Mouse (Mus musculus) MEL (cell line): ENCODE measurements around the gene Ube2e3. TPM values are rescaled to one million over a fixed set of nuclear protein-coding genes. Genes with fewer than 3 reads are reported as not detected.

Experiments
- DNase-seq: peaks from one replicate; pipeline ENCODE4 v3.0.0; 2011; ENCODE audit warnings: low read depth, low spot score
- H3K27ac ChIP-seq: 2 replicates; pipeline ENCODE4 v1.5.1; 2012; ENCODE audit warnings: low read depth, mild to moderate bottlenecking, control low read depth, low read length, moderate library complexity; ENCODE audit not compliant: control insufficient read depth
- H3K27me3 ChIP-seq, 2 experiments: fragments of 150-350 bp in 1 of 2; sonication (generic) in 1 of 2; 2 replicates each; pipeline ENCODE4 v1.6.1; 2012; ENCODE audit warnings: low read length in 2 of 2, mild to moderate bottlenecking in 2 of 2, improper control_type of control experiment in 1 of 2, moderate library complexity in 1 of 2; ENCODE audit not compliant: insufficient read depth in 2 of 2, control insufficient read depth in 1 of 2
- H3K36me3 ChIP-seq, 2 experiments: 2 replicates each; pipeline ENCODE4 v1.6.1; 2012 to 2014; ENCODE audit warnings: low read length in 2 of 2, improper control_type of control experiment in 1 of 2, inconsistent platforms in 1 of 2, mild to moderate bottlenecking in 1 of 2; ENCODE audit not compliant: insufficient read depth in 2 of 2, control insufficient read depth in 1 of 2
- H3K4me1 ChIP-seq, 2 experiments: fragments of 150-350 bp in 1 of 2; sonication (generic) in 1 of 2; 2 replicates each; pipeline ENCODE4 v1.6.1; 2012; ENCODE audit warnings: low read length in 2 of 2, improper control_type of control experiment in 1 of 2, mild to moderate bottlenecking in 1 of 2; ENCODE audit not compliant: insufficient read depth in 2 of 2, control insufficient read depth in 1 of 2
- H3K4me3 ChIP-seq, 2 experiments: fragments of 150-350 bp in 1 of 2; sonication (generic) in 1 of 2; 2 replicates each; pipeline ENCODE4 v1.5.1; 2012; ENCODE audit warnings: low read depth in 2 of 2, low read length in 2 of 2, mild to moderate bottlenecking in 2 of 2, moderate library complexity in 2 of 2, control low read depth in 1 of 2, improper control_type of control experiment in 1 of 2; ENCODE audit not compliant: control insufficient read depth in 1 of 2, insufficient read depth in 1 of 2
- H3K79me2 ChIP-seq: 2 replicates; pipeline ENCODE4 v1.6.1; 2012; ENCODE audit warnings: mild to moderate bottlenecking, low read length, moderate library complexity; ENCODE audit not compliant: control insufficient read depth, poor library complexity, insufficient read depth
- H3K9ac ChIP-seq: 2 replicates; pipeline ENCODE4 v1.6.1; 2012; ENCODE audit warnings: low read depth, mild to moderate bottlenecking, control low read depth, low read length, moderate library complexity; ENCODE audit not compliant: control insufficient read depth, poor library complexity, severe bottlenecking
- H3K9me3 ChIP-seq: fragments of 150-350 bp; sonication (generic); replicated peaks from 2 replicates; pipeline ENCODE4 v1.6.1; 2012; ENCODE audit warnings: mild to moderate bottlenecking, low read length, improper control_type of control experiment, moderate library complexity; ENCODE audit not compliant: insufficient read depth
- BHLHE40 ChIP-seq: IDR thresholded peaks from 2 replicates; pipeline ENCODE4 v1.6.1; 2012; ENCODE audit warnings: low read depth, mild to moderate bottlenecking, inconsistent platforms, low read length, improper control_type of control experiment, borderline replicate concordance
- CTCF ChIP-seq, 3 experiments: IDR thresholded peaks in 2 of 3; conservative IDR thresholded peaks in 1 of 3; 2 replicates each; pipeline ENCODE4 v1.5.1; 2011 to 2012; ENCODE audit warnings: low read length in 3 of 3, low read depth in 2 of 3, mild to moderate bottlenecking in 2 of 3, improper control_type of control experiment in 1 of 3, inconsistent platforms in 1 of 3, mixed read lengths in 1 of 3, moderate library complexity in 1 of 3; ENCODE audit not compliant: control insufficient read depth in 1 of 3, insufficient read depth in 1 of 3, poor library complexity in 1 of 3, severe bottlenecking in 1 of 3
- ELF1 ChIP-seq: IDR thresholded peaks from 2 replicates; pipeline ENCODE4 v1.6.1; 2014; ENCODE audit warnings: low read depth, mild to moderate bottlenecking, inconsistent platforms, low read length, improper control_type of control experiment, moderate library complexity
- EP300 ChIP-seq, 2 experiments: IDR thresholded peaks; 2 replicates each; pipeline ENCODE4 v1.6.1; 2011; ENCODE audit warnings: improper control_type of control experiment in 2 of 2, low read length in 2 of 2, low read depth in 1 of 2, mild to moderate bottlenecking in 1 of 2
- ETS1 ChIP-seq: IDR thresholded peaks from 2 replicates; pipeline ENCODE4 v1.6.1; 2012; ENCODE audit warnings: low read depth, mild to moderate bottlenecking, inconsistent platforms, low read length, improper control_type of control experiment, moderate library complexity
- GABPA ChIP-seq: IDR thresholded peaks from 2 replicates; pipeline ENCODE4 v1.6.1; 2012; ENCODE audit warnings: low read depth, mild to moderate bottlenecking, inconsistent platforms, low read length, improper control_type of control experiment, moderate library complexity
- HCFC1 ChIP-seq: IDR thresholded peaks from 2 replicates; pipeline ENCODE4 v1.6.1; 2012; ENCODE audit warnings: low read depth, mild to moderate bottlenecking, inconsistent platforms, low read length, improper control_type of control experiment, moderate library complexity
- JUND ChIP-seq: IDR thresholded peaks from 2 replicates; pipeline ENCODE4 v1.6.1; 2011; ENCODE audit warnings: low read depth, mild to moderate bottlenecking, improper control_type of control experiment, low read length
- MAFK ChIP-seq: IDR thresholded peaks from 2 replicates; pipeline ENCODE4 v1.6.1; 2011; ENCODE audit warnings: low read depth, mild to moderate bottlenecking, low read length, improper control_type of control experiment, borderline replicate concordance
- MEF2A ChIP-seq: IDR thresholded peaks from 2 replicates; pipeline ENCODE4 v1.6.1; 2014; ENCODE audit warnings: low read depth, mild to moderate bottlenecking, inconsistent platforms, low read length, improper control_type of control experiment; ENCODE audit not compliant: poor library complexity, insufficient replicate concordance, severe bottlenecking; ENCODE audit errors: extremely low read depth
- POLR2AphosphoS5 ChIP-seq: IDR thresholded peaks from 2 replicates; pipeline ENCODE4 v1.6.1; 2012; ENCODE audit warnings: low read depth, borderline replicate concordance, mild to moderate bottlenecking, inconsistent platforms, low read length, moderate library complexity, mixed read lengths
- RAD21 ChIP-seq: IDR thresholded peaks from 2 replicates; pipeline ENCODE4 v1.6.1; 2011; ENCODE audit warnings: mild to moderate bottlenecking, low read depth, low read length, improper control_type of control experiment
- RCOR1 ChIP-seq: IDR thresholded peaks from 2 replicates; pipeline ENCODE4 v1.6.1; 2012; ENCODE audit warnings: low read depth, mild to moderate bottlenecking, inconsistent platforms, low read length, improper control_type of control experiment
- SIN3A ChIP-seq: IDR thresholded peaks from 2 replicates; pipeline ENCODE4 v1.6.1; 2012; ENCODE audit warnings: low read length, improper control_type of control experiment, inconsistent platforms
- SMC3 ChIP-seq: IDR thresholded peaks from 2 replicates; pipeline ENCODE4 v1.6.1; 2011; ENCODE audit warnings: low read depth, low read length, improper control_type of control experiment
- TBP ChIP-seq: IDR thresholded peaks from 2 replicates; pipeline ENCODE4 v1.8.0; 2011; ENCODE audit warnings: low read depth, low read length, improper control_type of control experiment
- TCF12 ChIP-seq: IDR thresholded peaks from 2 replicates; pipeline ENCODE4 v1.6.1; 2014; ENCODE audit warnings: low read depth, mild to moderate bottlenecking, inconsistent platforms, low read length, improper control_type of control experiment, moderate library complexity
- USF2 ChIP-seq, 2 experiments: IDR thresholded peaks; 2 replicates each; pipeline ENCODE4 v1.6.1; 2011 to 2012; ENCODE audit warnings: improper control_type of control experiment in 2 of 2, low read length in 2 of 2, borderline replicate concordance in 1 of 2, inconsistent platforms in 1 of 2, low read depth in 1 of 2, mild to moderate bottlenecking in 1 of 2; ENCODE audit not compliant: insufficient read depth in 1 of 2
- ZKSCAN1 ChIP-seq: IDR thresholded peaks from 2 replicates; pipeline ENCODE4 v1.6.1; 2012; ENCODE audit warnings: low read depth, mild to moderate bottlenecking, inconsistent platforms, low read length, improper control_type of control experiment, moderate library complexity
- polyA plus RNA-seq, 2 experiments: library from polyadenylated mRNA; stranded (reverse) in 1 of 2; unstranded in 1 of 2; fragments of >175 nt in 1 of 2; fragments of >200 nt in 1 of 2; gene quantifications; 2 replicates each; pipeline versions ENCODE4 v1.2.1 to v1.2.4; 2012; ENCODE audit warnings: low replicate concordance in 2 of 2, low read depth in 1 of 2; ENCODE audit not compliant: insufficient read length in 2 of 2, insufficient read depth in 1 of 2, missing spikeins in 1 of 2
- total RNA-seq: library from RNA; depleted of rRNA; stranded (reverse); fragments of 300-350 nt; gene quantifications from 2 replicates; pipeline ENCODE4 v1.2.3, GENCODE M21; 2012; rRNA removed

Ube2e3 gene
- total RNA-seq (41.9 and 49.4 TPM in 2 replicates), polyA plus RNA-seq (100 to 1,000 TPM in 1 of 2 experiments, 10 to 100 TPM in 1; 99.4 to 160 TPM)

GRCm38 (mm10) chr2:78867726-78868510, at the start of gene Ube2e3:
Gene Ube2e3, plus strand, starts transcription at chr2:78868124.
- H3K4me3 ChIP-seq, result peak within 1 kb of the TSS; percentile 95 to 98
- peaks cover 37% of the 10 kb centered on the region for H3K79me2 ChIP-seq
- no peak; the same call in none of the 2 replicates for TF ChIP-seq SIN3A
- no peak for TF ChIP-seq ZKSCAN1
- peak; percentile 98 for TF ChIP-seq JUND
- no peaks in the 10 kb centered on the region for H3K9me3 ChIP-seq
- peak within 1 kb of the TSS; percentile 97 for H3K27ac ChIP-seq
- peaks cover 0 to 46% of the 10 kb centered on the region in 2 experiments; a peak in 3 of 4 replicates for H3K36me3 ChIP-seq
- peaks cover 22 to 37% of the 10 kb centered on the region in 2 experiments for H3K4me1 ChIP-seq
- H3K27me3 ChIP-seq, result no peaks in the 10 kb centered on the region
- peak within 1 kb of the TSS; percentile 99 for H3K9ac ChIP-seq
- no peak for DNase-seq

GRCm38 (mm10) chr2:78829887-78830286, 38.0 kb upstream of the Ube2e3 start:
- no peak overlapping the region for H3K4me3 ChIP-seq
- H3K79me2 ChIP-seq, result no peaks in the 10 kb centered on the region
- H3K27me3 ChIP-seq, result peaks cover 2 to 6% of the 10 kb centered on the region in 2 experiments; a peak in 2 of 4 replicates
- no peak overlapping the region for H3K27ac ChIP-seq
- H3K9ac ChIP-seq, result no peak overlapping the region
- no peaks in the 10 kb centered on the region for H3K4me1 ChIP-seq
- H3K9me3 ChIP-seq, result no peaks in the 10 kb centered on the region
- DNase-seq, result no peak
- no peaks in the 10 kb centered on the region for H3K36me3 ChIP-seq
- TF ChIP-seq HCFC1 (no peak), RAD21 (peak; percentile 22)
- TF ChIP-seq, all 39 proteins: peak for 1

GRCm38 (mm10) chr2:78841494-78842224, 26.3 kb upstream of the Ube2e3 start:
- H3K4me1 ChIP-seq, result peaks cover 5% of the 10 kb centered on the region in 2 experiments; a peak in 3 of 4 replicates
- peak; percentile 95 for DNase-seq
- no peak for TF ChIP-seq CTCF (IDR thresholded peaks at IDR 0.05 in 2 of 3, conservative IDR thresholded peaks at IDR 0.05 in 1 of 3; ENCODE audit: control insufficient read depth in 1 of 3, insufficient read depth in 1 of 3, low read depth in 2 of 3, low read length in 3 of 3, poor library complexity in 1 of 3, severe bottlenecking in 1 of 3)
- TF ChIP-seq RAD21, result no peak
- TF ChIP-seq ETS1, result peak; percentile 97
- TF ChIP-seq USF2 (IDR thresholded peaks at IDR 0.05; ENCODE audit: borderline replicate concordance in 1 of 2, insufficient read depth in 1 of 2, low read depth in 1 of 2, low read length in 2 of 2), result no peak
- TF ChIP-seq ELF1, result 0 out of 2 replicates have a peak, but pooled peaks have one; percentile 13
- peak; percentile 89 for TF ChIP-seq TCF12
- peak; percentile 98 for TF ChIP-seq MEF2A
- peak; percentile 90 for TF ChIP-seq RCOR1
- peak; percentile 90 to 93 for TF ChIP-seq EP300 (IDR thresholded peaks at IDR 0.05; ENCODE audit: low read depth in 1 of 2, low read length in 2 of 2)
- TF ChIP-seq TBP, result no peak; the same call in 1 of the 2 replicates
- TF ChIP-seq MAFK, result peak; percentile 63; the same call in 1 of the 2 replicates
- no peak for TF ChIP-seq POLR2AphosphoS5
- TF ChIP-seq GABPA, result no peak
- peak; percentile 87 for TF ChIP-seq BHLHE40
- TF ChIP-seq SMC3, result 0 out of 2 replicates have a peak, but pooled peaks have one; percentile 15
- TF ChIP-seq ZKSCAN1, result no peak
- no peak for TF ChIP-seq JUND

More at GRCm38 (mm10) chr2:78841494-78842224, 26.3 kb upstream of the Ube2e3 start:
- H3K27ac ChIP-seq, result peak overlapping the region; percentile 90
- peaks cover 0 to 22% of the 10 kb centered on the region in 2 experiments; a peak in 2 of 4 replicates for H3K36me3 ChIP-seq
- H3K79me2 ChIP-seq, result no peaks in the 10 kb centered on the region
- no peaks in the 10 kb centered on the region for H3K9me3 ChIP-seq
- peak overlapping the region; percentile 18 to 35; a peak in 3 of 4 replicates for H3K4me3 ChIP-seq
- peak overlapping the region; percentile 22; the same call in 1 of the 2 replicates for H3K9ac ChIP-seq
- no peaks in the 10 kb centered on the region; a peak in 1 of 4 replicates for H3K27me3 ChIP-seq
